Mouse (Mus musculus) colon, adult 2 months (tissue): ENCODE data around the gene Gm36864. TPM values are rescaled to one million over a fixed set of nuclear protein-coding genes. Genes with fewer than 3 reads are reported as not detected.

Source experiments
- polyA plus RNA-seq: library from polyadenylated mRNA; depleted of rRNA; stranded (reverse); fragments of >200 nt; gene quantifications from 2 replicates; pipeline ENCODE4 v1.2.3, GENCODE M21; 2012; rRNA removed

Gene Gm36864
- 0.22 and 0.31 TPM in 2 replicates for polyA plus RNA-seq

GRCm38 (mm10) chr7:44235909-44236308 lies at the start of gene Gm36864:
TSS of gene Gm36864 (plus strand) at chr7:44236177.

GRCm38 (mm10) chr7:44187936-44188335 lies 48.0 kb upstream of the Gm36864 start, which contains the start of gene Klk1b24:
TSS of gene Klk1b24 (plus strand) at chr7:44188236.

GRCm38 (mm10) chr7:44197891-44198290 lies 38.1 kb upstream of the Gm36864 start, which contains the start of gene Klk1b3:
TSS of gene Klk1b3 (plus strand) at chr7:44198191.

GRCm38 (mm10) chr7:44207135-44207534 lies 28.8 kb upstream of the Gm36864 start, which contains the start of gene Klk1b4:
TSS of gene Klk1b4 (plus strand) at chr7:44207435.

GRCm38 (mm10) chr7:44215645-44216044 lies 20.3 kb upstream of the Gm36864 start, which contains the start of gene Klk1b5:
TSS of gene Klk1b5 (plus strand) at chr7:44215945.

GRCm38 (mm10) chr7:44225076-44225475 lies 10.9 kb upstream of the Gm36864 start, which contains the start of gene Klk1:
TSS of gene Klk1 (plus strand) at chr7:44225360.

GRCm38 (mm10) chr7:44246055-44246983 lies 10.3 kb downstream of the Gm36864 start, which contains the start of the genes 1700028J19Rik and 2410002F23Rik:
TSS of gene 1700028J19Rik (minus strand) at chr7:44246695.
TSS of gene 2410002F23Rik (plus strand) at chr7:44246722.

GRCm38 (mm10) chr7:44257278-44257677 lies 21.3 kb downstream of the Gm36864 start, which contains the start of gene Acp4:
TSS of gene Acp4 (minus strand) at chr7:44257378.

GRCm38 (mm10) chr7:44261147-44261546 lies 25.2 kb downstream of the Gm36864 start, which contains the start of gene Gm15517:
TSS of gene Gm15517 (plus strand) at chr7:44261447.

Other genes starting within 250 kb of the Gm36864 start
- gene Klk1b11, start 240.3 kb upstream of the Gm36864 start, polyA plus RNA-seq = 1.2 TPM in 1 of 2 replicates, not detected in the other
- gene Klk1b26, start 224.0 kb upstream of the Gm36864 start, polyA plus RNA-seq = not detected in 2 replicates
- gene Klk1b27, start 183.9 kb upstream of the Gm36864 start, polyA plus RNA-seq = 0.17 TPM in 1 of 2 replicates, not detected in the other
- gene Klk1b21, start 133.8 kb upstream of the Gm36864 start, polyA plus RNA-seq = 0.14 TPM in 1 of 2 replicates, not detected in the other
- 6.3 TPM in 1 of 2 replicates, not detected in the other for gene Klk1b22, start 123.5 kb upstream of the Gm36864 start, polyA plus RNA-seq
- gene Klk1b16, start 99.4 kb upstream of the Gm36864 start, polyA plus RNA-seq = 0.15 and 0.17 TPM in 2 replicates
- 0.31 and 0.54 TPM in 2 replicates for gene Klk1b24, start 47.9 kb upstream of the Gm36864 start, polyA plus RNA-seq
- 0.27 and 2.0 TPM in 2 replicates for gene Klk1b3, start 38.0 kb upstream of the Gm36864 start, polyA plus RNA-seq
- 3.6 and 4.2 TPM in 2 replicates for gene Klk1b4, start 28.7 kb upstream of the Gm36864 start, polyA plus RNA-seq
- 1.4 and 6.7 TPM in 2 replicates for gene Klk1b5, start 20.2 kb upstream of the Gm36864 start, polyA plus RNA-seq
- gene Klk1, start 10.8 kb upstream of the Gm36864 start, polyA plus RNA-seq = 4,020 and 5,229 TPM in 2 replicates
- gene 1700028J19Rik, start 10.5 kb downstream of the Gm36864 start, polyA plus RNA-seq = 2.2 and 3.5 TPM in 2 replicates
- 126 and 152 TPM in 2 replicates for gene 2410002F23Rik, start 10.5 kb downstream of the Gm36864 start, polyA plus RNA-seq
- not detected in 2 replicates for gene Acp4, start 21.2 kb downstream of the Gm36864 start, polyA plus RNA-seq
- gene Gm15517, start 25.3 kb downstream of the Gm36864 start, polyA plus RNA-seq = not detected in 2 replicates
- 5.3 and 6.9 TPM in 2 replicates for gene Clec11a, start 70.7 kb downstream of the Gm36864 start, polyA plus RNA-seq
- 1.1 TPM in 2 replicates for gene Shank1, start 74.1 kb downstream of the Gm36864 start, polyA plus RNA-seq
- 3.2 and 3.5 TPM in 2 replicates for gene Syt3, start 147.9 kb downstream of the Gm36864 start, polyA plus RNA-seq
- 0.87 and 0.89 TPM in 2 replicates for gene 1700008O03Rik, start 149.6 kb downstream of the Gm36864 start, polyA plus RNA-seq
- gene Lrrc4b, start 192.8 kb downstream of the Gm36864 start, polyA plus RNA-seq = 4.8 and 6.8 TPM in 2 replicates
- 0.23 and 0.88 TPM in 2 replicates for gene Aspdh, start 229.2 kb downstream of the Gm36864 start, polyA plus RNA-seq
- gene Josd2, start 231.8 kb downstream of the Gm36864 start, polyA plus RNA-seq = 136 and 144 TPM in 2 replicates